Mouse (Mus musculus) midbrain, embryonic 10.5 days (tissue): Measurements from ENCODE around the gene Klk11. TPM values are rescaled to one million over a fixed set of nuclear protein-coding genes. Genes with fewer than 3 reads are reported as not detected.

Experiments used
- DNase-seq: peaks from one replicate; pipeline ENCODE4 v3.0.0-alpha.2; 2017; ENCODE audit warnings: low spot score
- H3K27ac ChIP-seq: fragments of 300-500 bp; sonication (generic); replicated peaks from 2 replicates; pipeline ENCODE4 v1.5.1; 2016; ENCODE audit warnings: mild to moderate bottlenecking
- H3K27me3 ChIP-seq: fragments of 300-500 bp; sonication (generic); 2 replicates; pipeline ENCODE4 v1.6.1; 2016; ENCODE audit warnings: low read depth, mild to moderate bottlenecking; ENCODE audit not compliant: poor library complexity, severe bottlenecking
- H3K36me3 ChIP-seq: fragments of 300-500 bp; sonication (generic); 2 replicates; pipeline ENCODE4 v1.6.1; 2016; ENCODE audit warnings: mild to moderate bottlenecking, moderate library complexity
- H3K4me1 ChIP-seq: fragments of 300-500 bp; sonication (generic); 2 replicates; pipeline ENCODE4 v1.6.1; 2016
- H3K4me3 ChIP-seq: fragments of 300-500 bp; sonication (generic); 2 replicates; pipeline ENCODE4 v1.5.1; 2016; ENCODE audit warnings: mild to moderate bottlenecking, moderate library complexity
- H3K9me3 ChIP-seq: fragments of 300-500 bp; sonication (generic); replicated peaks from 2 replicates; pipeline ENCODE4 v1.6.1; 2016; ENCODE audit warnings: mild to moderate bottlenecking
- WGBS: fragments of 180-500 bp; shearing (Covaris S2); methylation state at CpG from one replicate; pipeline ENCODE4 v1.1.7; 2016; 5-methylcytosine and 5-hydroxymethylcytosine counted together
- polyA plus RNA-seq: library from polyadenylated mRNA; unstranded; fragments of >200 nt; fragmentation: Nextera tagmentation; extraction: Ambion mirVana; gene quantifications from 2 replicates; pipeline ENCODE4 v1.2.1, GENCODE M21; 2016

Klk11 gene
- polyA plus RNA-seq, 1 experiment from 2014 or later: not detected

DNA sequence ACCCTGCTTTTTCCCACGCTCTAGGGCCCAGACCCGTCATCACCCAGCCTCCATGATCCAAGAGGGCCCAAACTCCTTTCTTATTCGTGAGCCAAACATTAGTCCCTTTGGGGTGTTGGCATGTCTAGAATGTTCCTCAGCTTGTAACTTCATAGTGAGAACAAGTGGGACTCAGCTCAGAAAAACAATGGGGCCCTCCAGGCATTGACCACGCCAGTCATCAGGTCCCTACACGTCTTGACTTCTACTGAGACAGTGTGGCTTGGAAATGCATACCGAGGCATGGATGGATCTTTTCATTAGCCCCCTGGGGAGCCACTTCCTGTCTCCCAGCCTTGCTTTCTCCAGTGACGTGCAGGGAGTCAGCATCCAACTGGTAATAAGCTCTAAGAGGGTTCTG lies 25.5 kb downstream of the Klk11 start:
- no peak for DNase-seq
- H3K27ac ChIP-seq: no peak overlapping the region
- no peaks in the 10 kb centered on the region for H3K9me3 ChIP-seq
- H3K36me3 ChIP-seq: no peaks in the 10 kb centered on the region
- no peak overlapping the region for H3K4me3 ChIP-seq
- peaks cover 40% of the 10 kb centered on the region for H3K27me3 ChIP-seq
- WGBS: 79% methylated on average over 7 of the region's 7 CpGs
- H3K4me1 ChIP-seq: peaks cover 22% of the 10 kb centered on the region

DNA sequence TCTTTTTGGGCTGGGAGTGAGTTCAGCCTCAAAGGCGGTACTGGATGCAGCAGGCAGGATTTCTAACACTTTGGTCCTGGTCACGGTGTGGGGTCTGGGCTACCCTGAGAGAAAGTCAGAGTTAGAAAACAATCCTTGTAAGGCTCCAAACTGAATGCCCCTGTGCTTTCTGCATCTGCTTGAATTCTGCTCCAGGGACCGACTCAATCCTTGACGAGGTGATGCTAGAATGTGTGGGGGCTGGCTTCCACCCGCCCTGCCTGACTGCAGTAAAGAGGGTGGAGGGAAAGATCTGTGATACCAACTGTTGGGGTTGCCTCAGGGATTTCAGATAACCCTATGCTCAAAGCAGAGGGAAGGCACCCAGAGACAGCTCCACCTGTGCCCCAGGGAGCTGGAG lies 36.6 kb downstream of the Klk11 start, which contains the start of gene Klk7:
Gene Klk7 (plus strand): TSS at position 301 of the 400 bp plus-strand sequence.
- no peaks in the 10 kb centered on the region for H3K9me3 ChIP-seq
- no peaks in the 10 kb centered on the region for H3K27me3 ChIP-seq
- no peaks in the 10 kb centered on the region for H3K4me1 ChIP-seq
- WGBS: 60% methylated on average over 5 of the region's 5 CpGs
- no peak within 1 kb of the TSS for H3K27ac ChIP-seq
- H3K4me3 ChIP-seq: no peak within 1 kb of the TSS
- no peak for DNase-seq
- H3K36me3 ChIP-seq: no peaks in the 10 kb centered on the region

DNA sequence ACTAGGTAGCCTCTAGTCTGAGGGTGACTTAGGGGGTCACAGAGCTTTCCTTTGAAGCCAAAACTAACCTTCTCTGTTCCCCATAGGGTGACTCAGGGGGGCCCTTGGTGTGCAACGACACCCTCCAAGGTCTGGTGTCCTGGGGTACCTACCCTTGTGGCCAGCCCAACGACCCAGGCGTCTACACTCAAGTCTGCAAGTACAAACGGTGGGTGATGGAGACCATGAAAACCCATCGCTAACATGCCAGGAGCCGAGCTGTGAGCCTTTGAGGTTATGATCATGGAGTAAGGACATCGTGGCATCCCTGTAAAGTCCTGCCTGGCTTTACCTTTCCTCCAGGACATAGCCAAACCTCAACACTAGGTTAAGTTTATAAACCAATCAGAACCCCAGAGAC lies 40.8 kb downstream of the Klk11 start:
- Histone ChIP-seq H3K27ac (no peak overlapping the region), H3K27me3 (no peaks in the 10 kb centered on the region), H3K4me1 (no peaks in the 10 kb centered on the region), H3K4me3 (no peak overlapping the region), H3K9me3 (no peaks in the 10 kb centered on the region), H3K36me3 (no peaks in the 10 kb centered on the region)
- WGBS: 87% methylated on average over 7 of the region's 7 CpGs
- no peak for DNase-seq

DNA sequence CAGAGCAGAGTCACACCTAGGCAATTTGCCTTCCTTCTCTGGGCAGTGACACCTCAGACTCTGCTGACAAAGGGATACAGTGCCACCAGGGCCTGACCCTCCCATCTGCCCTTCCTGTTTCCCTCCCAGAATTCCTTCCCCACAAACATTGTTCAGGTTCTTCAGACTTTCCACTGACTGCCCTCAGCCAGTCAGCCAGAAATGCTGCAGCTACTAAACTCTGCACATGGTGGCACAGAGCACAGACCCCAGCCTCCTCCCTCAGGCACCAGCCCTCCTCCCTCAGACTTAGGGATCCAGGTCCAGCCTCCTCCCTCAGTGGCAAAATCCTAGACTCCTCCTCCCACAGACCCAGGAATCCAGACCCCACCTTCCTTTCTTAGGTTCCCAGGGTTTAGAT lies 42.3 kb downstream of the Klk11 start:
- H3K27me3 ChIP-seq: no peaks in the 10 kb centered on the region
- no peak for DNase-seq
- no peaks in the 10 kb centered on the region for H3K4me1 ChIP-seq
- H3K9me3 ChIP-seq: no peaks in the 10 kb centered on the region
- no peak overlapping the region for H3K27ac ChIP-seq
- no peaks in the 10 kb centered on the region for H3K36me3 ChIP-seq
- H3K4me3 ChIP-seq: no peak overlapping the region

DNA sequence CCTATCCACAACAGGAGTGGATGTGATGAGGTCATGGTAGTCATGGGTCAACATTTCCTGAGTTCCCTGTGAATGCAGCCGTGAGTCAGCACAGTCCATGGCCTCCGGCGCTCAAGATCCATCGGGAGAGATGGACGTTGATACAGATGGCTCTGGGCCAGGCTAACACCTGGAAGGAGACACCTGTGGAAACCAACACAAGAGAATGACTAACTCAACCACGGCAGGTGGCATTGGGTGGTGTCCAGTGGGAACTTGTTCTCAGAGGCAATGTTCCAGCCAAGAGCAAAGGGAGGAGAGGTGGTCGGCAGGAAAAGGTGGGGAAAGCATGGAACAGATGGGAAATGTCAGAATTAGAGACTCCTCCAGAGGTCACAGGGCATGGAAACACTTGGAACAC lies 47.2 kb downstream of the Klk11 start:
- WGBS: 91% methylated on average over 7 of the region's 7 CpGs

DNA sequence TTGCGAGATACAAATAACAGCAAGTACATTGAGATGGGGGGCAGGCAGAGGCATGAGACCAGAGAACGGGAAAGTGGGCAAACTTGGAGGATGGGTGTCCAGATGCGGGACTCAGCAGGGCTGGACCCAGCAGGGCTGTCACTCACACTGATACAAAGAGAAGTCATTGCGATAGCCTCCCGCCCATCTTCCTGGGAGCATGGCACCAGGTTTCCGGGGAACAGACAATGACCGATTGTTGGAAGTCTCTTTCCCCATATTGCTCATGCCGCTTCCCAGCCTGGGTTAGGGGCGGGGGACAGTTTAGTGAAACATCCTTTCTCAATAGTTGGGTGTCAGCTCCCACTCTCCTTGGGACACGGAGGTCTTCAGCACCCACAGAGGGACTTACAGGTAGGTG lies 49.8 kb downstream of the Klk11 start, which contains the start of gene Klk6:
Gene Klk6 (plus strand): TSS at position 301 of the 400 bp plus-strand sequence.
- 0 out of 2 replicates have a peak, but pooled peaks cover 3% of the 10 kb centered on the region for H3K9me3 ChIP-seq
- H3K27ac ChIP-seq: no peak within 1 kb of the TSS
- no peaks in the 10 kb centered on the region for H3K36me3 ChIP-seq
- no peaks in the 10 kb centered on the region for H3K4me1 ChIP-seq
- no peak within 1 kb of the TSS for H3K4me3 ChIP-seq
- H3K27me3 ChIP-seq: no peaks in the 10 kb centered on the region
- WGBS: 84% methylated on average over 10 of the region's 10 CpGs
- no peak for DNase-seq

More for the DNA sequence above, 47.2 kb downstream of the Klk11 start:
- no peak overlapping the region for H3K4me3 ChIP-seq
- no peaks in the 10 kb centered on the region for H3K27me3 ChIP-seq
- no peaks in the 10 kb centered on the region for H3K36me3 ChIP-seq
- no peak overlapping the region for H3K27ac ChIP-seq
- H3K4me1 ChIP-seq: no peaks in the 10 kb centered on the region
- no peak for DNase-seq
- H3K9me3 ChIP-seq: no peaks in the 10 kb centered on the region

- 88% methylated on average over 5 of the region's 5 CpGs for WGBS
These were observed 51.7 kb downstream of the Klk11 start for GRCm38 (mm10) chr7:43826056-43826455.

GRCm38 (mm10) chr7:43827706-43828105 lies 53.3 kb downstream of the Klk11 start:
- Histone ChIP-seq H3K27ac (no peak overlapping the region), H3K27me3 (no peaks in the 10 kb centered on the region), H3K36me3 (no peaks in the 10 kb centered on the region), H3K4me3 (no peak overlapping the region), H3K4me1 (no peaks in the 10 kb centered on the region), H3K9me3 (0 out of 2 replicates have a peak, but pooled peaks cover 3% of the 10 kb centered on the region)
- DNase-seq: no peak
- 85% methylated on average over 4 of the region's 4 CpGs for WGBS

More at GRCm38 (mm10) chr7:43826056-43826455, 51.7 kb downstream of the Klk11 start:
- no peak overlapping the region for H3K4me3 ChIP-seq
- DNase-seq: no peak
- 0 out of 2 replicates have a peak, but pooled peaks cover 3% of the 10 kb centered on the region for H3K9me3 ChIP-seq
- no peaks in the 10 kb centered on the region for H3K4me1 ChIP-seq
- no peaks in the 10 kb centered on the region for H3K36me3 ChIP-seq
- no peak overlapping the region for H3K27ac ChIP-seq
- no peaks in the 10 kb centered on the region for H3K27me3 ChIP-seq

Other genes starting within 250 kb of the Klk11 start
- gene Cd33, start 230.2 kb upstream of the Klk11 start, polyA plus RNA-seq: 0.83 and 1.0 TPM in 2 replicates
- 4.7 and 5.9 TPM in 2 replicates for gene Zfp658, start 212.3 kb upstream of the Klk11 start, polyA plus RNA-seq
- gene Zfp719, start 195.0 kb upstream of the Klk11 start, polyA plus RNA-seq: 14.6 and 16.6 TPM in 2 replicates
- 0.87 and 1.6 TPM in 2 replicates for gene Zfp819, start 167.4 kb upstream of the Klk11 start, polyA plus RNA-seq
- gene Ceacam18, start 139.9 kb upstream of the Klk11 start, polyA plus RNA-seq: not detected in 2 replicates
- gene Siglece, start 114.4 kb upstream of the Klk11 start, polyA plus RNA-seq: 0.16 and 0.66 TPM in 2 replicates
- gene Ctu1, start 102.6 kb upstream of the Klk11 start, polyA plus RNA-seq: 17.4 and 17.5 TPM in 2 replicates
- gene Klk14, start 84.2 kb upstream of the Klk11 start, polyA plus RNA-seq: not detected in 2 replicates
- gene Klk13, start 62.0 kb upstream of the Klk11 start, polyA plus RNA-seq: 0.21 and 0.33 TPM in 2 replicates
- gene Klk12, start 5.7 kb upstream of the Klk11 start, polyA plus RNA-seq: not detected in 2 replicates
- 0.19 and 0.36 TPM in 2 replicates for gene Klk10, start 6.4 kb downstream of the Klk11 start, polyA plus RNA-seq
- gene Klk9, start 17.3 kb downstream of the Klk11 start, polyA plus RNA-seq: not detected in 2 replicates
- 9.5 and 10.0 TPM in 2 replicates for gene Klk8, start 23.0 kb downstream of the Klk11 start, polyA plus RNA-seq
- not detected in 2 replicates for gene Klk7, start 36.7 kb downstream of the Klk11 start, polyA plus RNA-seq
- not detected in 2 replicates for gene Klk6, start 49.9 kb downstream of the Klk11 start, polyA plus RNA-seq
- 0.17 TPM in 1 of 2 replicates, not detected in the other for gene Klk5, start 67.4 kb downstream of the Klk11 start, polyA plus RNA-seq
- gene Klk4, start 106.6 kb downstream of the Klk11 start, polyA plus RNA-seq: not detected in 2 replicates
- gene Klk15, start 159.1 kb downstream of the Klk11 start, polyA plus RNA-seq: not detected in 2 replicates
- not detected in 2 replicates for gene Klk1b8, start 176.1 kb downstream of the Klk11 start, polyA plus RNA-seq
- not detected in 2 replicates for gene Klk1b1, start 192.1 kb downstream of the Klk11 start, polyA plus RNA-seq
- gene Klk1b9, start 201.5 kb downstream of the Klk11 start, polyA plus RNA-seq: not detected in 2 replicates
- not detected in 2 replicates for gene Klk1b11, start 221.3 kb downstream of the Klk11 start, polyA plus RNA-seq
- gene Klk1b26, start 237.6 kb downstream of the Klk11 start, polyA plus RNA-seq: not detected in 2 replicates